Mouse (Mus musculus): ENCODE measurements around the gene Sox12. TPM values are rescaled to one million over a fixed set of nuclear protein-coding genes. Genes with fewer than 3 reads are reported as not detected.

Gene Sox12
- polyA plus RNA-seq, 1 experiment from 2014 or later, result 16.9 TPM

- Histone ChIP-seq H3K4me3 (peak overlapping the region; percentile 86), H3K4me1 (replicated peaks) (peaks cover 56% of the 10 kb centered on the region), H3K36me3 (peaks cover 9% of the 10 kb centered on the region; the same call in 1 of the 2 replicates), H3K27ac (peak overlapping the region; percentile 100), H3K4me2 (peak overlapping the region; percentile 97), H3K27me3 (no peaks in the 10 kb centered on the region), H3K9ac (peak overlapping the region; percentile 99), H3K9me3 (no peaks in the 10 kb centered on the region)
- peak; percentile 3; the same call in 1 of the 2 replicates for ATAC-seq (ENCODE audit: low FRiP score)
- under 1% methylated on average over 74 of the region's 77 CpGs for WGBS
These were observed 766 bp downstream of the Sox12 start for GRCm38 (mm10) chr2:152397004-152397589.

GRCm38 (mm10) chr2:152396110-152397003 lies 1.5 kb downstream of the Sox12 start:
- WGBS, result under 1% methylated on average over 45 of the region's 46 CpGs
- peak overlapping the region; percentile 97 for H3K4me2 ChIP-seq

GRCm38 (mm10) chr2:152395271-152395920 lies 2.5 kb downstream of the Sox12 start:
- peaks cover 54% of the 10 kb centered on the region for H3K4me1 ChIP-seq (replicated peaks)
- H3K4me3 ChIP-seq, result peak overlapping the region; percentile 86
- ATAC-seq (ENCODE audit: low FRiP score), result no peak
- H3K4me2 ChIP-seq, result peak overlapping the region; percentile 97
- H3K9me3 ChIP-seq, result no peaks in the 10 kb centered on the region
- H3K27ac ChIP-seq, result peak overlapping the region; percentile 100
- peaks cover 9% of the 10 kb centered on the region; the same call in 1 of the 2 replicates for H3K36me3 ChIP-seq
- peak overlapping the region; percentile 99 for H3K9ac ChIP-seq
- WGBS, result 31% methylated on average over 13 of the region's 13 CpGs
- H3K27me3 ChIP-seq, result no peaks in the 10 kb centered on the region

More at GRCm38 (mm10) chr2:152396110-152397003, 1.5 kb downstream of the Sox12 start:
- Histone ChIP-seq H3K4me3 (peak overlapping the region; percentile 86), H3K27me3 (no peaks in the 10 kb centered on the region), H3K27ac (peak overlapping the region; percentile 100), H3K4me1 (replicated peaks) (peaks cover 56% of the 10 kb centered on the region), H3K9me3 (no peaks in the 10 kb centered on the region), H3K9ac (peak overlapping the region; percentile 99), H3K36me3 (peaks cover 9% of the 10 kb centered on the region; the same call in 1 of the 2 replicates)
- ATAC-seq (ENCODE audit: low FRiP score), result peak; percentile 53

GRCm38 (mm10) chr2:152393225-152394017 lies 4.4 kb downstream of the Sox12 start:
- 52% methylated on average over 9 of the region's 9 CpGs for WGBS
- ATAC-seq (ENCODE audit: low FRiP score), result no peak
- Histone ChIP-seq H3K27me3 (no peaks in the 10 kb centered on the region), H3K9ac (peak overlapping the region; percentile 99; the same call in 1 of the 2 replicates), H3K4me3 (peak overlapping the region; percentile 86), H3K4me2 (peak overlapping the region; percentile 97), H3K27ac (peak overlapping the region; percentile 24; the same call in 1 of the 2 replicates), H3K4me1 (replicated peaks) (peaks cover 36% of the 10 kb centered on the region), H3K36me3 (peaks cover 9% of the 10 kb centered on the region; the same call in 1 of the 2 replicates), H3K9me3 (no peaks in the 10 kb centered on the region)

GRCm38 (mm10) chr2:152392786-152393185 lies 5.1 kb downstream of the Sox12 start:
- Histone ChIP-seq H3K4me2 (no peak overlapping the region), H3K9me3 (no peaks in the 10 kb centered on the region), H3K36me3 (peaks cover 9% of the 10 kb centered on the region; the same call in 1 of the 2 replicates), H3K9ac (no peak overlapping the region), H3K4me3 (no peak overlapping the region), H3K27me3 (no peaks in the 10 kb centered on the region), H3K27ac (0 out of 2 replicates have a peak overlapping the region, but pooled peaks have one; percentile 44), H3K4me1 (replicated peaks) (peaks cover 36% of the 10 kb centered on the region)
- no peak for ATAC-seq (ENCODE audit: low FRiP score)
- 10% methylated on average over 3 of the region's 3 CpGs for WGBS

- no peak overlapping the region for H3K4me3 ChIP-seq
- no peak for ATAC-seq (ENCODE audit: low FRiP score)
- H3K27ac ChIP-seq, result no peak overlapping the region
- no peaks in the 10 kb centered on the region for H3K4me1 ChIP-seq (replicated peaks)
- no peak overlapping the region for H3K9ac ChIP-seq
- H3K9me3 ChIP-seq, result no peaks in the 10 kb centered on the region
- no peaks in the 10 kb centered on the region for H3K27me3 ChIP-seq
- H3K4me2 ChIP-seq, result no peak overlapping the region
- H3K36me3 ChIP-seq, result no peaks in the 10 kb centered on the region
- 83% methylated on average over 4 of the region's 4 CpGs for WGBS
These were observed 13.7 kb downstream of the Sox12 start for GRCm38 (mm10) chr2:152384191-152384590.

GRCm38 (mm10) chr2:152376345-152376741 lies 21.5 kb downstream of the Sox12 start, which contains the start of gene Nrsn2:
TSS of gene Nrsn2 (minus strand) at chr2:152376638.
- H3K4me1 ChIP-seq (replicated peaks), result peaks cover 36% of the 10 kb centered on the region
- H3K27ac ChIP-seq, result peak within 1 kb of the TSS; percentile 95
- H3K9me3 ChIP-seq, result no peaks in the 10 kb centered on the region
- H3K9ac ChIP-seq, result peak within 1 kb of the TSS; percentile 74
- H3K27me3 ChIP-seq, result no peaks in the 10 kb centered on the region
- H3K36me3 ChIP-seq, result no peaks in the 10 kb centered on the region
- H3K4me3 ChIP-seq, result peak within 1 kb of the TSS; percentile 40
- whole genome bisulfite sequencing, result under 1% methylated on average over 16 of the region's 16 CpGs
- peak; percentile 82 for ATAC-seq (ENCODE audit: low FRiP score)
- H3K4me2 ChIP-seq, result peak within 1 kb of the TSS; percentile 63

- Histone ChIP-seq H3K27me3 (no peaks in the 10 kb centered on the region), H3K4me2 (peak overlapping the region; percentile 63), H3K27ac (peak overlapping the region; percentile 95), H3K4me3 (peak overlapping the region; percentile 40), H3K36me3 (no peaks in the 10 kb centered on the region), H3K4me1 (replicated peaks) (peaks cover 36% of the 10 kb centered on the region), H3K9ac (peak overlapping the region; percentile 74), H3K9me3 (no peaks in the 10 kb centered on the region)
- 2% methylated on average over 21 of the region's 21 CpGs for WGBS
- peak; percentile 90 for ATAC-seq (ENCODE audit: low FRiP score)
These were observed 22.1 kb downstream of the Sox12 start for GRCm38 (mm10) chr2:152375652-152376344.

GRCm38 (mm10) chr2:152373547-152373946 lies 24.3 kb downstream of the Sox12 start:
- H3K36me3 ChIP-seq, result no peaks in the 10 kb centered on the region
- H3K27me3 ChIP-seq, result peaks cover 6% of the 10 kb centered on the region; the same call in 1 of the 2 replicates
- H3K27ac ChIP-seq, result no peak overlapping the region
- H3K4me1 ChIP-seq (replicated peaks), result peaks cover 38% of the 10 kb centered on the region
- no peak overlapping the region for H3K9ac ChIP-seq
- 84% methylated on average over 9 of the region's 9 CpGs for WGBS
- H3K4me3 ChIP-seq, result no peak overlapping the region
- ATAC-seq (ENCODE audit: low FRiP score), result no peak
- H3K4me2 ChIP-seq, result no peak overlapping the region
- no peaks in the 10 kb centered on the region for H3K9me3 ChIP-seq

- Histone ChIP-seq H3K4me1 (replicated peaks) (peaks cover 38% of the 10 kb centered on the region), H3K4me3 (no peak overlapping the region), H3K9me3 (no peaks in the 10 kb centered on the region), H3K4me2 (no peak overlapping the region), H3K9ac (no peak overlapping the region), H3K27ac (no peak overlapping the region), H3K27me3 (peaks cover 6% of the 10 kb centered on the region; the same call in 1 of the 2 replicates), H3K36me3 (no peaks in the 10 kb centered on the region)
- WGBS, result 74% methylated on average over 4 of the region's 4 CpGs
- no peak for ATAC-seq (ENCODE audit: low FRiP score)
These were observed 25.2 kb downstream of the Sox12 start for GRCm38 (mm10) chr2:152372661-152373060.

GRCm38 (mm10) chr2:152372104-152372503 lies 25.8 kb downstream of the Sox12 start:
- Histone ChIP-seq H3K9me3 (no peaks in the 10 kb centered on the region), H3K27ac (no peak overlapping the region), H3K4me2 (no peak overlapping the region), H3K4me3 (no peak overlapping the region), H3K4me1 (replicated peaks) (peaks cover 37% of the 10 kb centered on the region), H3K9ac (no peak overlapping the region), H3K36me3 (no peaks in the 10 kb centered on the region), H3K27me3 (peaks cover 12% of the 10 kb centered on the region; the same call in 1 of the 2 replicates)
- no peak for ATAC-seq (ENCODE audit: low FRiP score)
- WGBS, result 83% methylated on average over 7 of the region's 7 CpGs
